10 mouse cellular contexts compared by ENCODE assay signal in genomic region chr5:111011271-111011670, GRCm38 (mm10).
DNase-seq lines count a peak whose midpoint lies in the region; ATAC-seq and TF ChIP-seq lines count a peak whose summit lies in the region.
"Had no signal": no experiment of that assay in that cellular context is flagged by ENCODE, and none has a peak within 500 bp of the region (broad histone marks: within the 10 kb centered on the region; RNA-seq: fewer than 3 reads in every experiment).

No protein-coding gene starts in this region.

- no peak overlapping the region for H3K4me3 ChIP-seq in midbrain, postnatal 0 days (ENCODE audit: low read depth, low read length)
- H3K4me3 ChIP-seq in midbrain, embryonic 13.5 days (replicated peaks): no peak overlapping the region

- no peak for ATAC-seq in midbrain, postnatal 0 days (ENCODE audit: low FRiP score)
- no peak for ATAC-seq in midbrain, embryonic 13.5 days
- no peak for ATAC-seq in monocyte, adult 5-6 weeks (replicated peaks; ENCODE audit: insufficient number of reproducible peaks, low FRiP score, low TSS enrichment, poor library complexity, severe bottlenecking)
- ATAC-seq: Patski had no signal

- H3K27ac ChIP-seq in midbrain, postnatal 0 days (ENCODE audit: low read depth, low read length): no peak overlapping the region
- no peak overlapping the region for H3K27ac ChIP-seq in midbrain, embryonic 13.5 days
- H3K27ac ChIP-seq: macrophage had no signal

- peak; percentile 28; the same call in 1 of the 2 replicates for TF ChIP-seq CTCF in midbrain, postnatal 0 days (IDR thresholded peaks at IDR 0.05)

- intact Hi-C loops in heart, postnatal 10 days (cut with DNase I): no loop called here

- DNase-seq in midbrain, postnatal 0 days (ENCODE audit: low spot score): no peak
- DNase-seq in heart, postnatal 10 days: peak; percentile 49 to 66
- peak; percentile 61 to 74 for DNase-seq in kidney, postnatal 36 days
- DNase-seq in cerebellum, postnatal 25 days: no peak
- DNase-seq in testis, postnatal 10 days (ENCODE audit: low spot score): no peak
- no peak for DNase-seq in thymus, postnatal 0 days (ENCODE audit: low spot score)

- no peaks in the 10 kb centered on the region for H3K27me3 ChIP-seq in midbrain, postnatal 0 days (ENCODE audit: insufficient read depth, low read length)
- no peaks in the 10 kb centered on the region for H3K27me3 ChIP-seq in midbrain, embryonic 13.5 days
- H3K27me3 ChIP-seq: Patski had no signal

- no peak overlapping the region for H3K9ac ChIP-seq in midbrain, postnatal 0 days (replicated peaks; ENCODE audit: low read length, poor library complexity, severe bottlenecking)
- no peak overlapping the region for H3K9ac ChIP-seq in midbrain, embryonic 13.5 days (replicated peaks)

- peaks cover 11% of the 10 kb centered on the region; the same call in 1 of the 2 replicates for H3K4me1 ChIP-seq in midbrain, postnatal 0 days (ENCODE audit: insufficient read depth, low read length)
- peaks cover 53% of the 10 kb centered on the region for H3K4me1 ChIP-seq in midbrain, embryonic 13.5 days (replicated peaks)

- H3K9me3 ChIP-seq in midbrain, postnatal 0 days (ENCODE audit: low read length): no peaks in the 10 kb centered on the region
- peaks cover 10% of the 10 kb centered on the region; the same call in 1 of the 2 replicates for H3K9me3 ChIP-seq in midbrain, embryonic 13.5 days

- no peak overlapping the region for H3K4me2 ChIP-seq in midbrain, postnatal 0 days (ENCODE audit: low read depth, low read length, poor library complexity, severe bottlenecking)
- H3K4me2 ChIP-seq in midbrain, embryonic 13.5 days (replicated peaks): no peak overlapping the region

- H3K36me3 ChIP-seq in midbrain, postnatal 0 days (ENCODE audit: insufficient read depth, low read length): no peaks in the 10 kb centered on the region
- peaks cover 8% of the 10 kb centered on the region for H3K36me3 ChIP-seq in midbrain, embryonic 13.5 days

- 46% methylated on average over 8 of the region's 8 CpGs for WGBS in midbrain, postnatal 0 days
- WGBS in midbrain, embryonic 13.5 days: 54% methylated on average over 8 of the region's 8 CpGs

Comparison
In these comparisons a context has a peak if more than half of its experiments do, and no peak if none do; other contexts are left out.
1. DNase-seq: peak in heart, postnatal 10 days (2 of 2) and kidney, postnatal 36 days (2 of 2); none in midbrain, postnatal 0 days (single experiment), cerebellum, postnatal 25 days (0 of 2), testis, postnatal 10 days (single experiment) and thymus, postnatal 0 days (single experiment).